Mouse (Mus musculus) forebrain, embryonic 10.5 days (tissue): Measurements from ENCODE around the gene Olfr105-ps. TPM values are rescaled to one million over a fixed set of nuclear protein-coding genes. Genes with fewer than 3 reads are reported as not detected.

Source experiments
- DNase-seq: peaks from one replicate; pipeline ENCODE4 v3.0.0-alpha.2; 2017; ENCODE audit warnings: low spot score; ENCODE audit errors: extremely low spot score
- H3K27ac ChIP-seq: fragments of 300-500 bp; sonication (generic); 2 replicates; pipeline ENCODE4 v1.5.1; 2016; ENCODE audit warnings: mild to moderate bottlenecking
- H3K27me3 ChIP-seq: fragments of 300-500 bp; sonication (generic); 2 replicates; pipeline ENCODE4 v1.6.1; 2016; ENCODE audit warnings: mild to moderate bottlenecking; ENCODE audit not compliant: poor library complexity, severe bottlenecking
- H3K36me3 ChIP-seq: fragments of 300-500 bp; sonication (generic); replicated peaks from 2 replicates; pipeline ENCODE4 v1.6.1; 2016; ENCODE audit warnings: mild to moderate bottlenecking, moderate library complexity
- H3K4me1 ChIP-seq: fragments of 300-500 bp; sonication (generic); 2 replicates; pipeline ENCODE4 v1.6.1; 2016
- H3K4me3 ChIP-seq: fragments of 300-500 bp; sonication (generic); 2 replicates; pipeline ENCODE4 v1.5.1; 2016; ENCODE audit warnings: mild to moderate bottlenecking, moderate library complexity
- H3K9me3 ChIP-seq: fragments of 300-500 bp; sonication (generic); 2 replicates; pipeline ENCODE4 v1.6.1; 2016; ENCODE audit warnings: mild to moderate bottlenecking, moderate library complexity
- WGBS: fragments of 180-500 bp; shearing (Covaris S2); methylation state at CpG from one replicate; pipeline ENCODE4 v1.1.7; 2016; 5-methylcytosine and 5-hydroxymethylcytosine counted together
- polyA plus RNA-seq: library from polyadenylated mRNA; unstranded; fragments of >200 nt; fragmentation: Nextera tagmentation; extraction: Ambion mirVana; gene quantifications from 2 replicates; pipeline ENCODE4 v1.2.1, GENCODE M21; 2016

Gene Olfr105-ps
- polyA plus RNA-seq: not detected in 2 replicates

- H3K27me3 ChIP-seq: no peaks in the 10 kb centered on the region
- no peaks in the 10 kb centered on the region for H3K4me1 ChIP-seq
- no peaks in the 10 kb centered on the region for H3K36me3 ChIP-seq
- no peak within 1 kb of the TSS for H3K27ac ChIP-seq
- no peak for DNase-seq
- H3K9me3 ChIP-seq: no peaks in the 10 kb centered on the region
- H3K4me3 ChIP-seq: no peak within 1 kb of the TSS
Measured at GRCm38 (mm10) chr17:37378733-37379132, at the start of gene Olfr105-ps. TSS of gene Olfr105-ps (plus strand) at chr17:37379033.

- H3K27me3 ChIP-seq: no peaks in the 10 kb centered on the region
- no peaks in the 10 kb centered on the region for H3K9me3 ChIP-seq
- H3K4me1 ChIP-seq: no peaks in the 10 kb centered on the region
- DNase-seq: no peak
- 86% methylated on average over 2 of the region's 2 CpGs for WGBS
- H3K4me3 ChIP-seq: no peak within 1 kb of the TSS
- no peak within 1 kb of the TSS for H3K27ac ChIP-seq
- H3K36me3 ChIP-seq: no peaks in the 10 kb centered on the region
Measured at GRCm38 (mm10) chr17:37339598-37339997, 39.2 kb upstream of the Olfr105-ps start, which contains the start of gene Olfr103. TSS of gene Olfr103 (minus strand) at chr17:37339698.

- no peaks in the 10 kb centered on the region for H3K36me3 ChIP-seq
- DNase-seq: no peak
- H3K27me3 ChIP-seq: no peaks in the 10 kb centered on the region
- H3K4me1 ChIP-seq: no peaks in the 10 kb centered on the region
- H3K27ac ChIP-seq: no peak within 1 kb of the TSS
- H3K9me3 ChIP-seq: no peaks in the 10 kb centered on the region
- no peak within 1 kb of the TSS for H3K4me3 ChIP-seq
Measured at GRCm38 (mm10) chr17:37359282-37359681, 19.6 kb upstream of the Olfr105-ps start, which contains the start of gene Olfr104-ps. TSS of gene Olfr104-ps (plus strand) at chr17:37359582.

- Histone ChIP-seq H3K27me3 (no peaks in the 10 kb centered on the region), H3K27ac (no peak within 1 kb of the TSS), H3K4me1 (no peaks in the 10 kb centered on the region), H3K4me3 (no peak within 1 kb of the TSS), H3K9me3 (no peaks in the 10 kb centered on the region), H3K36me3 (no peaks in the 10 kb centered on the region)
- 82% methylated on average over 1 of the region's 1 CpGs for WGBS
- DNase-seq: no peak
Measured at GRCm38 (mm10) chr17:37390093-37390492, 11.3 kb downstream of the Olfr105-ps start, which contains the start of gene Olfr106-ps. TSS of gene Olfr106-ps (plus strand) at chr17:37390393.

- WGBS: 81% methylated on average over 3 of the region's 3 CpGs
- Histone ChIP-seq H3K4me1 (no peaks in the 10 kb centered on the region), H3K9me3 (no peaks in the 10 kb centered on the region), H3K4me3 (no peak within 1 kb of the TSS), H3K27ac (no peak within 1 kb of the TSS), H3K27me3 (no peaks in the 10 kb centered on the region), H3K36me3 (no peaks in the 10 kb centered on the region)
- no peak for DNase-seq
Measured at GRCm38 (mm10) chr17:37398926-37399325, 20.1 kb downstream of the Olfr105-ps start, which contains the start of gene Olfr107. TSS of gene Olfr107 (plus strand) at chr17:37399226.

GRCm38 (mm10) chr17:37413380-37413779 is 34.5 kb downstream of the Olfr105-ps start:
- H3K27ac ChIP-seq: no peak overlapping the region
- no peak overlapping the region for H3K4me3 ChIP-seq
- H3K9me3 ChIP-seq: peaks cover 5% of the 10 kb centered on the region; the same call in 1 of the 2 replicates
- H3K36me3 ChIP-seq: no peaks in the 10 kb centered on the region
- H3K27me3 ChIP-seq: no peaks in the 10 kb centered on the region
- H3K4me1 ChIP-seq: no peaks in the 10 kb centered on the region
- DNase-seq: no peak

Other genes with a start within 250 kb of the Olfr105-ps start
- gene Olfr93, start 217.5 kb upstream of the Olfr105-ps start, polyA plus RNA-seq: not detected in 2 replicates
- not detected in 2 replicates for gene Ubd, start 185.1 kb upstream of the Olfr105-ps start, polyA plus RNA-seq
- gene Olfr94, start 178.0 kb upstream of the Olfr105-ps start, polyA plus RNA-seq: not detected in 2 replicates
- not detected in 2 replicates for gene Olfr95, start 165.9 kb upstream of the Olfr105-ps start, polyA plus RNA-seq
- not detected in 2 replicates for gene Olfr96, start 158.9 kb upstream of the Olfr105-ps start, polyA plus RNA-seq
- gene Olfr97, start 141.7 kb upstream of the Olfr105-ps start, polyA plus RNA-seq: not detected in 2 replicates
- gene Olfr98, start 115.3 kb upstream of the Olfr105-ps start, polyA plus RNA-seq: not detected in 2 replicates
- gene H2-M3, start 108.8 kb upstream of the Olfr105-ps start, polyA plus RNA-seq: 1.9 and 2.6 TPM in 2 replicates
- not detected in 2 replicates for gene Olfr99, start 95.6 kb upstream of the Olfr105-ps start, polyA plus RNA-seq
- gene Olfr101, start 74.7 kb upstream of the Olfr105-ps start, polyA plus RNA-seq: not detected in 2 replicates
- gene Olfr102, start 62.0 kb upstream of the Olfr105-ps start, polyA plus RNA-seq: not detected in 2 replicates
- not detected in 2 replicates for gene Olfr103, start 39.3 kb upstream of the Olfr105-ps start, polyA plus RNA-seq
- not detected in 2 replicates for gene Olfr104-ps, start 19.5 kb upstream of the Olfr105-ps start, polyA plus RNA-seq
- not detected in 2 replicates for gene Olfr106-ps, start 11.4 kb downstream of the Olfr105-ps start, polyA plus RNA-seq
- gene Olfr107, start 20.2 kb downstream of the Olfr105-ps start, polyA plus RNA-seq: not detected in 2 replicates
- gene Olfr108, start 66.4 kb downstream of the Olfr105-ps start, polyA plus RNA-seq: not detected in 2 replicates
- gene Olfr109, start 79.9 kb downstream of the Olfr105-ps start, polyA plus RNA-seq: not detected in 2 replicates
- not detected in 2 replicates for gene H2-M2, start 104.5 kb downstream of the Olfr105-ps start, polyA plus RNA-seq
- gene Olfr110, start 113.4 kb downstream of the Olfr105-ps start, polyA plus RNA-seq: not detected in 2 replicates
- not detected in 2 replicates for gene Olfr111, start 129.0 kb downstream of the Olfr105-ps start, polyA plus RNA-seq
- not detected in 2 replicates for gene Olfr112, start 190.4 kb downstream of the Olfr105-ps start, polyA plus RNA-seq
- gene Olfr113, start 198.6 kb downstream of the Olfr105-ps start, polyA plus RNA-seq: not detected in 2 replicates
- not detected in 2 replicates for gene Olfr114, start 213.7 kb downstream of the Olfr105-ps start, polyA plus RNA-seq
- not detected in 2 replicates for gene Olfr115, start 248.1 kb downstream of the Olfr105-ps start, polyA plus RNA-seq
- gene Olfr116, start 248.2 kb downstream of the Olfr105-ps start, polyA plus RNA-seq: not detected in 2 replicates